Mouse (Mus musculus): ENCODE data around the gene Trim24. TPM values are rescaled to one million over a fixed set of nuclear protein-coding genes. Genes with fewer than 3 reads are reported as not detected.
A peak's percentile ranks its signal among the peaks of the same experiment; 100 is the strongest.
"Not testable (repeated sequence)": the region's sequence is repeated elsewhere in the genome, so short reads cannot be mapped to it uniquely, and the experiment has no call there.

The Trim24 gene
- polyA plus RNA-seq, 1 experiment, result 42.0 TPM

- Histone ChIP-seq H3K4me3 (ENCODE audit: insufficient read depth, low read length) (no peak overlapping the region), H3K4me1 (ENCODE audit: control insufficient read depth, insufficient read depth, low read length) (no peaks in the 10 kb centered on the region), H3K27ac (ENCODE audit: insufficient read depth, low read length) (no peak overlapping the region)
- TF ChIP-seq CTCF (IDR thresholded peaks at IDR 0.05; ENCODE audit: borderline replicate concordance, insufficient read depth, low read length), result no peak
- TF ChIP-seq POLR2A (IDR thresholded peaks at IDR 0.05; ENCODE audit: low read depth, low read length), result no peak
These were observed 27.6 kb upstream of the Trim24 start for GRCm38 (mm10) chr6:37842779-37843605.

GRCm38 (mm10) chr6:37843647-37844273 is 26.9 kb upstream of the Trim24 start:
- Histone ChIP-seq H3K4me1 (ENCODE audit: control insufficient read depth, insufficient read depth, low read length) (no peaks in the 10 kb centered on the region), H3K4me3 (ENCODE audit: insufficient read depth, low read length) (no peak overlapping the region), H3K27ac (ENCODE audit: insufficient read depth, low read length) (no peak overlapping the region)
- TF ChIP-seq CTCF (IDR thresholded peaks at IDR 0.05; ENCODE audit: borderline replicate concordance, insufficient read depth, low read length) (no peak), POLR2A (IDR thresholded peaks at IDR 0.05; ENCODE audit: low read depth, low read length) (no peak)

- not testable (repeated sequence) for H3K4me1 ChIP-seq (ENCODE audit: control insufficient read depth, insufficient read depth, low read length); H3K4me3 ChIP-seq (ENCODE audit: insufficient read depth, low read length); H3K27ac ChIP-seq (ENCODE audit: insufficient read depth, low read length)
These were observed 25.7 kb upstream of the Trim24 start for GRCm38 (mm10) chr6:37844947-37845346.

GRCm38 (mm10) chr6:37847531-37847930 is 23.1 kb upstream of the Trim24 start:
- not testable (repeated sequence) for H3K27ac ChIP-seq (ENCODE audit: insufficient read depth, low read length); H3K4me3 ChIP-seq (ENCODE audit: insufficient read depth, low read length); H3K4me1 ChIP-seq (ENCODE audit: control insufficient read depth, insufficient read depth, low read length)

GRCm38 (mm10) chr6:37851352-37851751 is 19.3 kb upstream of the Trim24 start:
- Histone ChIP-seq H3K27ac (ENCODE audit: insufficient read depth, low read length) (no peak overlapping the region), H3K4me3 (ENCODE audit: insufficient read depth, low read length) (no peak overlapping the region), H3K4me1 (ENCODE audit: control insufficient read depth, insufficient read depth, low read length) (no peaks in the 10 kb centered on the region)
- TF ChIP-seq POLR2A (IDR thresholded peaks at IDR 0.05; ENCODE audit: low read depth, low read length), result no peak
- no peak for TF ChIP-seq CTCF (IDR thresholded peaks at IDR 0.05; ENCODE audit: borderline replicate concordance, insufficient read depth, low read length)

- no peak for TF ChIP-seq CTCF (IDR thresholded peaks at IDR 0.05; ENCODE audit: borderline replicate concordance, insufficient read depth, low read length)
- no peak for TF ChIP-seq POLR2A (IDR thresholded peaks at IDR 0.05; ENCODE audit: low read depth, low read length)
- no peaks in the 10 kb centered on the region for H3K4me1 ChIP-seq (ENCODE audit: control insufficient read depth, insufficient read depth, low read length)
- no peak overlapping the region for H3K4me3 ChIP-seq (ENCODE audit: insufficient read depth, low read length)
- H3K27ac ChIP-seq (ENCODE audit: insufficient read depth, low read length), result no peak overlapping the region
These were observed 17.3 kb upstream of the Trim24 start for GRCm38 (mm10) chr6:37853289-37853688.

GRCm38 (mm10) chr6:37855384-37855783 is 15.2 kb upstream of the Trim24 start:
- no peaks in the 10 kb centered on the region for H3K4me1 ChIP-seq (ENCODE audit: control insufficient read depth, insufficient read depth, low read length)
- TF ChIP-seq CTCF (IDR thresholded peaks at IDR 0.05; ENCODE audit: borderline replicate concordance, insufficient read depth, low read length) (no peak), POLR2A (IDR thresholded peaks at IDR 0.05; ENCODE audit: low read depth, low read length) (no peak)

GRCm38 (mm10) chr6:37856300-37856699 is 14.3 kb upstream of the Trim24 start:
- not testable (repeated sequence) for H3K4me3 ChIP-seq (ENCODE audit: insufficient read depth, low read length); H3K4me1 ChIP-seq (ENCODE audit: control insufficient read depth, insufficient read depth, low read length)

More at GRCm38 (mm10) chr6:37855384-37855783, 15.2 kb upstream of the Trim24 start:
- H3K27ac ChIP-seq (ENCODE audit: insufficient read depth, low read length), result no peak overlapping the region
- no peak overlapping the region for H3K4me3 ChIP-seq (ENCODE audit: insufficient read depth, low read length)

GRCm38 (mm10) chr6:37857196-37857874 is 13.3 kb upstream of the Trim24 start:
- H3K27ac ChIP-seq (ENCODE audit: insufficient read depth, low read length), result 0 out of 2 replicates have a peak overlapping the region, but pooled peaks have one; percentile 8
- no peak overlapping the region for H3K4me3 ChIP-seq (ENCODE audit: insufficient read depth, low read length)
- no peak for TF ChIP-seq POLR2A (IDR thresholded peaks at IDR 0.05; ENCODE audit: low read depth, low read length)
- TF ChIP-seq CTCF (IDR thresholded peaks at IDR 0.05; ENCODE audit: borderline replicate concordance, insufficient read depth, low read length), result no peak
- no peaks in the 10 kb centered on the region for H3K4me1 ChIP-seq (ENCODE audit: control insufficient read depth, insufficient read depth, low read length)

More at GRCm38 (mm10) chr6:37856300-37856699, 14.3 kb upstream of the Trim24 start:
- not testable (repeated sequence) for H3K27ac ChIP-seq (ENCODE audit: insufficient read depth, low read length)

- H3K4me3 ChIP-seq (ENCODE audit: insufficient read depth, low read length), result no peak overlapping the region
These were observed 12.5 kb upstream of the Trim24 start for GRCm38 (mm10) chr6:37858126-37858525.

More at GRCm38 (mm10) chr6:37858126-37858525, 12.5 kb upstream of the Trim24 start:
- no peaks in the 10 kb centered on the region for H3K4me1 ChIP-seq (ENCODE audit: control insufficient read depth, insufficient read depth, low read length)
- no peak overlapping the region for H3K27ac ChIP-seq (ENCODE audit: insufficient read depth, low read length)
- TF ChIP-seq CTCF (IDR thresholded peaks at IDR 0.05; ENCODE audit: borderline replicate concordance, insufficient read depth, low read length), result no peak
- no peak for TF ChIP-seq POLR2A (IDR thresholded peaks at IDR 0.05; ENCODE audit: low read depth, low read length)

All from embryonic fibroblast, embryonic 13.5 days (primary cell).